Mouse (Mus musculus): ENCODE data around the gene Cfl2.

DNA sequence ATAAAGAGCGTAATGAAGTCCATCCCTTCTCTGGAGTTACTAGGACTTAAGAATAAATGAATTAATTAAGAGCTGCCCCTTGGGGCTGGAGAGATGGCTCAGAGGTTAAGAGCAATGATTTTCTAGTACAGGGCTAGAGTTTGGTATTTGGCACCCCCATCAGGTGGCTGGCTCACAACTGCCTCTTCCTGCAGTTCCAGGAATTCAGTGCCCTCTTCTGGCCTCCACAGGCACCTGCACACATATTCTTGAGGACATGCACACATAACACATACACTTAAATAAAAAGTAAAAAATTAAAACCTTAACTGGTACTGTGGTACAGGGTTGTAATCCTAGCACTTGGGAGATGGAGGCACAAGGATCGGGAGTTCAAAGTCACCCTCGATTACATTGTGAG is 37.5 kb downstream of the Cfl2 start:
- TF ChIP-seq POLR2A (IDR thresholded peaks at IDR 0.05; ENCODE audit: insufficient read depth, low read depth, low read length) (no peak), CTCF (IDR thresholded peaks at IDR 0.05) (peak; percentile 26), EP300 (IDR thresholded peaks at IDR 0.05; ENCODE audit: insufficient read depth, low read depth, low read length) (no peak)

All from heart, adult 2 months (tissue).